Mouse (Mus musculus) lung, adult 2 months (tissue): ENCODE results near the gene Rnf207.

ENCODE experiments used
- CTCF ChIP-seq: fragments of 200-500 bp; IDR thresholded peaks from 2 replicates; pipeline ENCODE4 v1.5.1; 2011; ENCODE audit warnings: mild to moderate bottlenecking, low read length, control low read depth; ENCODE audit not compliant: insufficient read depth
- POLR2A ChIP-seq: fragments of 200-500 bp; IDR thresholded peaks from 2 replicates; pipeline ENCODE4 v1.6.1; 2011; ENCODE audit warnings: low read depth, mild to moderate bottlenecking, control low read depth, low read length, borderline replicate concordance; ENCODE audit errors: extremely low read depth

DNA sequence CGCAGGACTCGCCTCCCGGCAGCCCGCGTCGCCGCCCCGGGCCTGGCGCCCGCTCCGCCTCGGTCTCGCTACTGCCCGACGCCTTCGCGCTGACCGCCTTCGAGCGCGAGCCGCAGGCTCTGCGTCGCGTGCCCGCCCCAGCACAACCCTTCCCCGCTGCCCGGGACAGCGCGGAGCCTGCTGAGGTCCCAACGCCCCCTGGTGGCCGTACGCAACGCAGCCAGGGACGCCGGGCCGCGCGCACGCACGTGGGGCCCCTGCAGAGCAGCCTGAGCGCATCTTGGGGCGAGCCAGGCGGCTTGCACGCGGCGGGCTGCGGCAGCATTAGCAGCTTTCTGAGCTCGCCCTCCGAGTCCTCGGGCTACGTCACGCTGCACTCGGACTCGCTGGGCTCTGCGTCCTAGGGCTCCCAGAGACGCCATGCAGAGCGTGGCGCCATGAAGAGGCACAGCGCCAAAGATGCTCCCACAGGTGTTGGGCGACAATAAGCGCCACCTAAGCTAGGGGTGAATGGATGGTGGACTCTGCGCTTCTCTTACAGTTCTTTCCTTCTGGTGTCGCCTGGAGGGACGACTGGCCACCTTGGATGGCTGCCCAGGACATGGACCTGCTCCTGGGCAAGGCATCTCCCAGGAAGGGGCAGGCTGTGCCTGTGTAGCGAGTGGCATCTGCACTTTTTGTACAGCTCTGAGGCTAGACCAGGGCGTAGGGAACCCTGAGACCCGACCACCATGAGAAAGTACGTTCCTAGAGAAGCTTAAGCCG is 35.4 kb downstream of the Rnf207 start:
- TF ChIP-seq CTCF (peak; percentile 52; the same call in 1 of the 2 replicates), POLR2A (no peak)
